Mouse (Mus musculus): ENCODE results near the gene Zfp169. TPM values are rescaled to one million over a fixed set of nuclear protein-coding genes. Genes with fewer than 3 reads are reported as not detected.
"Not testable (repeated sequence)": the region's sequence is repeated elsewhere in the genome, so short reads cannot be mapped to it uniquely, and the experiment has no call there.

Gene Zfp169
- polyA plus RNA-seq, 1 experiment, result 11.0 TPM

GRCm38 (mm10) chr13:48528123-48528871 is 15.0 kb upstream of the Zfp169 start:
- Histone ChIP-seq H3K27ac (ENCODE audit: insufficient read depth, low read depth, low read length) (no peak overlapping the region), H3K4me1 (ENCODE audit: control insufficient read depth, insufficient read depth, low read length) (peaks cover 13% of the 10 kb centered on the region), H3K4me3 (ENCODE audit: insufficient read depth, low read length) (no peak overlapping the region)
- TF ChIP-seq CTCF (IDR thresholded peaks at IDR 0.05; ENCODE audit: low read depth, low read length) (peak; percentile 54), POLR2A (IDR thresholded peaks at IDR 0.05; ENCODE audit: borderline replicate concordance, low read depth, low read length) (no peak)

- Histone ChIP-seq H3K4me1 (ENCODE audit: control insufficient read depth, insufficient read depth, low read length) (peaks cover 7% of the 10 kb centered on the region), H3K4me3 (ENCODE audit: insufficient read depth, low read length) (no peak overlapping the region), H3K27ac (ENCODE audit: insufficient read depth, low read depth, low read length) (no peak overlapping the region)
- TF ChIP-seq POLR2A (IDR thresholded peaks at IDR 0.05; ENCODE audit: borderline replicate concordance, low read depth, low read length), result no peak
- TF ChIP-seq CTCF (IDR thresholded peaks at IDR 0.05; ENCODE audit: low read depth, low read length), result no peak
Measured at GRCm38 (mm10) chr13:48525745-48526144, 12.5 kb upstream of the Zfp169 start.

GRCm38 (mm10) chr13:48519122-48519521 is 5.9 kb upstream of the Zfp169 start:
- not testable (repeated sequence) for H3K27ac ChIP-seq (ENCODE audit: insufficient read depth, low read depth, low read length); H3K4me3 ChIP-seq (ENCODE audit: insufficient read depth, low read length); H3K4me1 ChIP-seq (ENCODE audit: control insufficient read depth, insufficient read depth, low read length)

GRCm38 (mm10) chr13:48515861-48516260 is 2.6 kb upstream of the Zfp169 start:
- H3K27ac ChIP-seq (ENCODE audit: insufficient read depth, low read depth, low read length), result no peak overlapping the region
- TF ChIP-seq POLR2A (IDR thresholded peaks at IDR 0.05; ENCODE audit: borderline replicate concordance, low read depth, low read length) (no peak), CTCF (IDR thresholded peaks at IDR 0.05; ENCODE audit: low read depth, low read length) (no peak)

GRCm38 (mm10) chr13:48508661-48509060 is 4.6 kb downstream of the Zfp169 start:
- no peak overlapping the region for H3K4me3 ChIP-seq (ENCODE audit: insufficient read depth, low read length)
- H3K4me1 ChIP-seq (ENCODE audit: control insufficient read depth, insufficient read depth, low read length), result peaks cover 6% of the 10 kb centered on the region
- TF ChIP-seq POLR2A (IDR thresholded peaks at IDR 0.05; ENCODE audit: borderline replicate concordance, low read depth, low read length), result no peak
- TF ChIP-seq CTCF (IDR thresholded peaks at IDR 0.05; ENCODE audit: low read depth, low read length), result no peak
- no peak overlapping the region for H3K27ac ChIP-seq (ENCODE audit: insufficient read depth, low read depth, low read length)

More at GRCm38 (mm10) chr13:48515861-48516260, 2.6 kb upstream of the Zfp169 start:
- no peak overlapping the region for H3K4me3 ChIP-seq (ENCODE audit: insufficient read depth, low read length)
- peaks cover 8% of the 10 kb centered on the region for H3K4me1 ChIP-seq (ENCODE audit: control insufficient read depth, insufficient read depth, low read length)

- Histone ChIP-seq H3K4me1 (ENCODE audit: control insufficient read depth, insufficient read depth, low read length) (no peaks in the 10 kb centered on the region), H3K4me3 (ENCODE audit: insufficient read depth, low read length) (no peak overlapping the region), H3K27ac (ENCODE audit: insufficient read depth, low read depth, low read length) (no peak overlapping the region)
- TF ChIP-seq POLR2A (IDR thresholded peaks at IDR 0.05; ENCODE audit: borderline replicate concordance, low read depth, low read length) (no peak), CTCF (IDR thresholded peaks at IDR 0.05; ENCODE audit: low read depth, low read length) (no peak)
Measured at GRCm38 (mm10) chr13:48502422-48502821, 10.8 kb downstream of the Zfp169 start.

- Histone ChIP-seq H3K27ac (ENCODE audit: insufficient read depth, low read depth, low read length) (no peak overlapping the region), H3K4me1 (ENCODE audit: control insufficient read depth, insufficient read depth, low read length) (peaks cover 2% of the 10 kb centered on the region), H3K4me3 (ENCODE audit: insufficient read depth, low read length) (no peak overlapping the region)
- TF ChIP-seq POLR2A (IDR thresholded peaks at IDR 0.05; ENCODE audit: borderline replicate concordance, low read depth, low read length) (no peak), CTCF (IDR thresholded peaks at IDR 0.05; ENCODE audit: low read depth, low read length) (no peak)
Measured at GRCm38 (mm10) chr13:48498676-48499075, 14.6 kb downstream of the Zfp169 start.

- Histone ChIP-seq H3K27ac (ENCODE audit: insufficient read depth, low read depth, low read length) (no peak overlapping the region), H3K4me3 (ENCODE audit: insufficient read depth, low read length) (no peak overlapping the region), H3K4me1 (ENCODE audit: control insufficient read depth, insufficient read depth, low read length) (peaks cover 9% of the 10 kb centered on the region)
- TF ChIP-seq CTCF (IDR thresholded peaks at IDR 0.05; ENCODE audit: low read depth, low read length) (peak; percentile 70; the same call in 1 of the 2 replicates), POLR2A (IDR thresholded peaks at IDR 0.05; ENCODE audit: borderline replicate concordance, low read depth, low read length) (no peak)
Measured at GRCm38 (mm10) chr13:48497693-48498221, 15.5 kb downstream of the Zfp169 start.

- TF ChIP-seq CTCF (IDR thresholded peaks at IDR 0.05; ENCODE audit: low read depth, low read length) (no peak), POLR2A (IDR thresholded peaks at IDR 0.05; ENCODE audit: borderline replicate concordance, low read depth, low read length) (no peak)
- Histone ChIP-seq H3K4me1 (ENCODE audit: control insufficient read depth, insufficient read depth, low read length) (peaks cover 14% of the 10 kb centered on the region), H3K27ac (ENCODE audit: insufficient read depth, low read depth, low read length) (peak overlapping the region; percentile 21; the same call in 1 of the 2 replicates), H3K4me3 (ENCODE audit: insufficient read depth, low read length) (no peak overlapping the region)
Measured at GRCm38 (mm10) chr13:48493183-48493582, 20.1 kb downstream of the Zfp169 start.

GRCm38 (mm10) chr13:48490396-48491182 is 22.7 kb downstream of the Zfp169 start:
- Histone ChIP-seq H3K4me1 (ENCODE audit: control insufficient read depth, insufficient read depth, low read length) (peaks cover 14% of the 10 kb centered on the region), H3K27ac (ENCODE audit: insufficient read depth, low read depth, low read length) (no peak overlapping the region), H3K4me3 (ENCODE audit: insufficient read depth, low read length) (no peak overlapping the region)
- TF ChIP-seq POLR2A (IDR thresholded peaks at IDR 0.05; ENCODE audit: borderline replicate concordance, low read depth, low read length), result no peak
